ENCODE assay signal across 8 mouse cellular contexts in genomic region chr14:115042660-115043059, GRCm38 (mm10). TPM values are rescaled to one million over a fixed set of nuclear protein-coding genes. Genes with fewer than 3 reads are reported as not detected.
DNase-seq lines count a peak whose midpoint lies in the region; ATAC-seq and TF ChIP-seq lines count a peak whose summit lies in the region.

No protein-coding gene starts in this region.

- DNase-seq in kidney, adult 2 months, result no peak
- peak; percentile 42 for DNase-seq in adipocyte (ENCODE audit: low spot score)
- DNase-seq in hindbrain, embryonic 11.5 days (ENCODE audit: low spot score), result peak; percentile 44
- peak; percentile 5 for DNase-seq in lung, postnatal 14 days
- DNase-seq in natural killer cell, adult 2 months (ENCODE audit: low spot score in 2 of 2), result no peak
- no peak for DNase-seq in T-cell, adult 2 months (ENCODE audit: low spot score)
- no peak for DNase-seq in cerebellum, postnatal 36 days

- peak overlapping the region; percentile 97; the same call in 1 of the 2 replicates for H3K9ac ChIP-seq in kidney, embryonic 15.5 days
- peak overlapping the region; percentile 99 for H3K9ac ChIP-seq in hindbrain, embryonic 11.5 days (ENCODE audit: low read depth, low read length)

- H3K4me1 ChIP-seq in kidney, embryonic 15.5 days, result peaks cover 28% of the 10 kb centered on the region
- no peaks in the 10 kb centered on the region for H3K4me1 ChIP-seq in kidney, adult 2 months (ENCODE audit: control insufficient read depth, insufficient read depth, low read length)
- no peaks in the 10 kb centered on the region; the same call in 1 of the 2 replicates for H3K4me1 ChIP-seq in hindbrain, embryonic 11.5 days (replicated peaks; ENCODE audit: control insufficient read depth, insufficient read depth, low read length)

- TF ChIP-seq POLR2A in kidney, adult 2 months (IDR thresholded peaks at IDR 0.05; ENCODE audit: low read depth, low read length), result no peak

- WGBS in kidney, embryonic 15.5 days, result 0% methylated on average over 4 of the region's 4 CpGs
- 10% methylated on average over 4 of the region's 4 CpGs for WGBS in kidney, adult 2 months
- WGBS in hindbrain, embryonic 11.5 days, result 0% methylated on average over 4 of the region's 4 CpGs

- peak overlapping the region; percentile 94 for H3K4me3 ChIP-seq in kidney, embryonic 15.5 days (replicated peaks)
- no peak overlapping the region for H3K4me3 ChIP-seq in kidney, adult 2 months (ENCODE audit: insufficient read depth, low read depth, low read length)
- H3K4me3 ChIP-seq in hindbrain, embryonic 11.5 days (ENCODE audit: low read depth, low read length), result peak overlapping the region; percentile 92

- peak overlapping the region; percentile 94 for H3K27ac ChIP-seq in kidney, embryonic 15.5 days
- H3K27ac ChIP-seq in kidney, adult 2 months (ENCODE audit: insufficient read depth, low read depth, low read length), result no peak overlapping the region
- no peak overlapping the region; the same call in 1 of the 2 replicates for H3K27ac ChIP-seq in hindbrain, embryonic 11.5 days (ENCODE audit: low read depth, low read length)

- peak overlapping the region; percentile 96 for H3K4me2 ChIP-seq in kidney, embryonic 15.5 days
- H3K4me2 ChIP-seq in hindbrain, embryonic 11.5 days (replicated peaks; ENCODE audit: low read depth, low read length), result peak overlapping the region; percentile 40

- H3K36me3 ChIP-seq in kidney, embryonic 15.5 days, result peaks cover 46% of the 10 kb centered on the region
- peaks cover 3% of the 10 kb centered on the region for H3K36me3 ChIP-seq in kidney, adult 2 months (ENCODE audit: control insufficient read depth, insufficient read depth, low read length)
- H3K36me3 ChIP-seq in hindbrain, embryonic 11.5 days (ENCODE audit: control insufficient read depth, insufficient read depth, low read length), result 0 out of 2 replicates have a peak, but pooled peaks cover 3% of the 10 kb centered on the region

- peaks cover 10% of the 10 kb centered on the region for H3K27me3 ChIP-seq in kidney, embryonic 15.5 days
- no peaks in the 10 kb centered on the region for H3K27me3 ChIP-seq in kidney, adult 2 months (replicated peaks; ENCODE audit: control insufficient read depth, insufficient read depth, low read length)
- H3K27me3 ChIP-seq in hindbrain, embryonic 11.5 days (ENCODE audit: control insufficient read depth, insufficient read depth, low read length), result no peaks in the 10 kb centered on the region

- ATAC-seq in kidney, embryonic 15.5 days (replicated peaks; ENCODE audit: low FRiP score), result no peak
- ATAC-seq in hindbrain, embryonic 11.5 days (ENCODE audit: low FRiP score), result no peak

- no peaks in the 10 kb centered on the region for H3K9me3 ChIP-seq in kidney, embryonic 15.5 days (replicated peaks)
- H3K9me3 ChIP-seq in hindbrain, embryonic 11.5 days (ENCODE audit: control insufficient read depth, low read length), result no peaks in the 10 kb centered on the region

- TF ChIP-seq CTCF in kidney, adult 2 months (conservative IDR thresholded peaks at IDR 0.05; ENCODE audit: insufficient read depth, insufficient read length, low read depth, low read length), result no peak

RNA-seq across cellular contexts. Expression of gene Gpc5, which starts 49.4 kb away (rescaled TPM):
- 10.2 and 11.1 TPM in 2 replicates for polyA plus RNA-seq in kidney, embryonic 15.5 days (2015; fragmentation: Nextera tagmentation; extraction: Ambion mirVana)
- polyA plus RNA-seq in kidney, adult 2 months (2012; rRNA removed), result 0.69 and 1.0 TPM in 2 replicates
- polyA plus RNA-seq in hindbrain, embryonic 11.5 days (2014; fragmentation: Nextera tagmentation; extraction: Ambion mirVana), result 0.45 and 0.73 TPM in 2 replicates

Comparison
In these comparisons a context has a peak if more than half of its experiments do, and no peak if none do; other contexts are left out.
1. DNase-seq: peak in adipocyte (single experiment), hindbrain, embryonic 11.5 days (single experiment) and lung, postnatal 14 days (single experiment); none in kidney, adult 2 months (single experiment), natural killer cell, adult 2 months (0 of 2), T-cell, adult 2 months (single experiment) and cerebellum, postnatal 36 days (0 of 2).